Mouse (Mus musculus) CH12.LX (cell line): ENCODE measurements at regions not wholly inside any gene's neighbourhood (a gene's known extent, or its start where the extent isn't known, plus 50 kb on each side); places are given as distances from the start of the nearest gene placed in this dataset.

Experiments used
- POLR2A ChIP-seq: IDR thresholded peaks from 2 replicates; pipeline ENCODE4 v1.6.1; 2011; ENCODE audit warnings: low read depth, mild to moderate bottlenecking, improper control_type of control experiment, low read length
- TCF12 ChIP-seq: IDR thresholded peaks from 2 replicates; pipeline ENCODE4 v1.6.1; 2014; ENCODE audit warnings: low read depth, mild to moderate bottlenecking, inconsistent platforms, low read length, improper control_type of control experiment

DNA sequence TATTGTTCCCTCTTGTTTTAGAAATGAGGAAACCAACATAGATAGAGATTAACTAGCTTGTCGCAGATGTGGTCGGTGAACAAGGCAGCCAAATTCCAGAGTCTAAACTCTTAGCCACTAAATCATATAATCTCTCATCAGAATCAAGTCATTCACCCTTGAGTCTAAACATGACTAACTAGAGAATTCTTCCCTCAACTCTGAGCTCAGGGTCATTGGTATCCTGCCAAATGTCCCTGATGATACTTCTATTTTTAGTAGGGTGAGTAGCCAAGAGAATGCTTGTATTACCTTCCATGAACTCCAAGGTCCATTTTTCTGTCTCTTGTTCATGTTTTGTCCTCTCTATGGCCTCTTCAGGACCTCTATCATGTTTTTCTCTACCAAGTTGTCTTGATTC is 174.9 kb upstream of the Tars start:
- TF ChIP-seq TCF12 = no peak
- no peak for TF ChIP-seq POLR2A
